Mouse (Mus musculus): ENCODE data around the gene Zfp36l1.

GRCm38 (mm10) chr12:80106896-80107667 is 5.7 kb downstream of the Zfp36l1 start:
- no peak for TF ChIP-seq CTCF (conservative IDR thresholded peaks at IDR 0.05; ENCODE audit: low read length)
- TF ChIP-seq POU5F1 (IDR thresholded peaks at IDR 0.05; ENCODE audit: borderline replicate concordance, low read length): no peak

Measured in E14TG2a.4 (cell line).